Mouse (Mus musculus) testis, adult 2 months (tissue): Measurements from ENCODE around the gene Gadd45a. TPM values are rescaled to one million over a fixed set of nuclear protein-coding genes. Genes with fewer than 3 reads are reported as not detected.

Source experiments
- H3K27ac ChIP-seq: fragments of 200-500 bp; 2 replicates; pipeline ENCODE4 v1.5.1; 2012; ENCODE audit warnings: low read depth, low read length; ENCODE audit not compliant: control insufficient read depth, insufficient read depth
- H3K27me3 ChIP-seq: fragments of 200-500 bp; 2 replicates; pipeline ENCODE4 v1.6.1; 2012; ENCODE audit warnings: mild to moderate bottlenecking, low read length, moderate library complexity; ENCODE audit not compliant: control insufficient read depth, insufficient read depth
- H3K36me3 ChIP-seq: fragments of 200-500 bp; 2 replicates; pipeline ENCODE4 v1.6.1; 2012; ENCODE audit warnings: mild to moderate bottlenecking, low read length; ENCODE audit not compliant: control insufficient read depth, insufficient read depth
- H3K4me1 ChIP-seq: fragments of 200-500 bp; 2 replicates; pipeline ENCODE4 v1.6.1; 2012; ENCODE audit warnings: low read length; ENCODE audit not compliant: control insufficient read depth, insufficient read depth
- H3K4me3 ChIP-seq: fragments of 200-500 bp; 2 replicates; pipeline ENCODE4 v1.5.1; 2012; ENCODE audit warnings: low read depth, mild to moderate bottlenecking, low read length, moderate library complexity, mixed read lengths; ENCODE audit not compliant: control insufficient read depth
- CTCF ChIP-seq: fragments of 200-500 bp; IDR thresholded peaks from 2 replicates; pipeline ENCODE4 v1.5.1; 2012; ENCODE audit warnings: low read depth, mild to moderate bottlenecking, inconsistent platforms, low read length, moderate library complexity; ENCODE audit not compliant: control insufficient read depth, insufficient read depth, insufficient replicate concordance
- POLR2A ChIP-seq: fragments of 200-500 bp; IDR thresholded peaks from 2 replicates; pipeline ENCODE4 v1.6.1; 2012; ENCODE audit warnings: low read depth, mild to moderate bottlenecking, inconsistent platforms, low read length, moderate library complexity; ENCODE audit not compliant: control insufficient read depth
- polyA plus RNA-seq: library from polyadenylated mRNA; depleted of rRNA; stranded (reverse); fragments of >200 nt; gene quantifications from 2 replicates; pipeline ENCODE4 v1.2.3, GENCODE M21; 2012; rRNA removed

Gadd45a gene
- polyA plus RNA-seq, result 4.1 and 4.8 TPM in 2 replicates

DNA sequence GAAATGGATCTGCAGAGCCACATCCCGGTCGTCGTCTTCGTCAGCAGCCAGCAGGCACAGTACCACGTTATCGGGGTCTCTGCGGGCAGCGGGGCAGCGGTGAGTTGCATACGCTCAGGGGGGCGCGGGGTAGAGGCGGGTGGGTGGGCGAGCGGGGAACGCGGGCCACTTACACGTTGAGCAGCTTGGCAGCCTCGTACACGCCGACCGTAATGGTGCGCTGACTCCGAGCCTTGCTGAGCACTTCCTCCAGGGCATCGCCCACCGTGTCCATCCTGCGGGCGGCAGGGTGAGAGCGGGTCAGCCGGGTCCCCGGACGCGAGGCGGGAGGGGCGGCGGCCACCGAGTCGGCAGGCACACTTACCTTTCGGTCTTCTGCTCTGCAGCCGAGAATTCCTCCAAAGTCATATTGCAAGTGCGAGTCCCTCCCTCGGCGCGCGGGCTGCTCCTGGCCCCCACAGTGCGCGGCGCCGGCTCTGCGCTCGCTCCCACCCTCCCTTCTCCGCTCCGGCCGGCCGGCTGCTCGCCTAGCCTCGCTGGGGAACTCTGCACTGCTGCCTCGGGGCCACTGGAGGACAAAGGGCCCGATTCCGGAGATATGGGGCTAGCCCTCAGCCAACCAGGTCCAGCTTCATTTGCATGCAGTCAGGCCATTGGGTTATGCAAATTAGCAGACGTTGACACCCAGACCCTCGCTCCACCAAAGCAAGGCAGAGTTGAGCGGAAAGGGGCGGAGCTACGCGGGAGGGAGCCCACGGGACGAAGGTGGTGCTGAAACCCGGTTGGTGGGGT lies at the start of gene Gadd45a:
Gene Gadd45a, minus strand, starts transcription at position 621 of the 792 bp plus-strand sequence.
- TF ChIP-seq CTCF, result no peak
- peak; percentile 95 for TF ChIP-seq POLR2A
- no peaks in the 10 kb centered on the region for H3K36me3 ChIP-seq
- no peaks in the 10 kb centered on the region for H3K27me3 ChIP-seq
- H3K4me1 ChIP-seq, result peaks cover 5% of the 10 kb centered on the region
- no peak within 1 kb of the TSS for H3K27ac ChIP-seq
- H3K4me3 ChIP-seq, result peak within 1 kb of the TSS; percentile 80

DNA sequence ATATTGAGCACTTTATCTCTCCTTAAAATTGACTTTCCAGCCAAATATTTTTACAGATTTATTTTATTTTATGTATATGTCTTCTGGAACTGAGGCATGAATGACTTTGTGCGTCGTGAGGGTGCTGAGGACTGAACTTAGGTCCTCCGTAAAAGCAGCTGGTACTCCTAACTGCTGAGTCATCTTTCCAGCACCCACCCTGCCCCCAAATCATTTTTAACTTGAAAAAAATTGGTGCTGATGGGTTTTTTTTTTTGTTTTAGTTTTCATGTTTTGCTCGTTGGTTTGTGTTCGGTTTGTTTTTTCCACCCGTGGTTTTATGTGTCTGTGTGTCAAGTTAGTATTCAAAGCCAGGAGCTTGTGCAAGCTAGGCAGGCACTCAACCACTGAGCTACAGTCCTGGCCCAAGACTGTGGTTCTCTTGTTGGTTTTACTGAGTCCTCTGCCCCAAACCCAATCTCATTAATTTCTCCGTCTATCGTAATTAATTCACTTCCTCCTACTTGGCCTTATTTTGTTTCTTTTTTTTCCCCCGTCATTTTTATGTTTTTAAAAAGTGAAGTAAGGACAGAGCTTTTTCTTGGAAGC lies 48.7 kb upstream of the Gadd45a start:
- H3K36me3 ChIP-seq, result no peaks in the 10 kb centered on the region
- no peaks in the 10 kb centered on the region for H3K27me3 ChIP-seq
- TF ChIP-seq POLR2A (no peak), CTCF (no peak)
- H3K4me1 ChIP-seq, result no peaks in the 10 kb centered on the region; the same call in 1 of the 2 replicates
- H3K4me3 ChIP-seq, result no peak overlapping the region
- no peak overlapping the region for H3K27ac ChIP-seq

DNA sequence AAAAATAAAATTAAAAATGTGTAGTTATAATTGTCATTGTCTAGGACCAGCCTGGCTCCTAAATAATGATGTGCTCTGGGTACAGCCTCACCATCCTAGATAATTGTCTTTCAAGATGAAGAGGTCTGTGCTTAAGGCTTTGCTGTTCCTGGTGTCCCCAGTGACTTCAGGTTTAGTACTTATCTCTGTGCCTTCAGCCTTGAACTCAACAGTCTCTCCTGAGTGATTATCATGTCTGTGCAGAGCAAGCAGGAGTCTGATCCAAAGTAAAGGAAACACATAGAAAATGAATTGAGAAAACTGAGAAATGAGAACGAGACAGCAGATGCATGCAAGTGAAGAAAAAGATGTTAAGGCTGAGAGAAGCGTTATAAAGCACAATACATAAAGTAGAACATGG lies 47.2 kb upstream of the Gadd45a start:
- TF ChIP-seq POLR2A, result no peak
- no peak for TF ChIP-seq CTCF
- Histone ChIP-seq H3K4me3 (no peak overlapping the region), H3K4me1 (no peaks in the 10 kb centered on the region; the same call in 1 of the 2 replicates), H3K36me3 (no peaks in the 10 kb centered on the region), H3K27ac (no peak overlapping the region), H3K27me3 (no peaks in the 10 kb centered on the region)

DNA sequence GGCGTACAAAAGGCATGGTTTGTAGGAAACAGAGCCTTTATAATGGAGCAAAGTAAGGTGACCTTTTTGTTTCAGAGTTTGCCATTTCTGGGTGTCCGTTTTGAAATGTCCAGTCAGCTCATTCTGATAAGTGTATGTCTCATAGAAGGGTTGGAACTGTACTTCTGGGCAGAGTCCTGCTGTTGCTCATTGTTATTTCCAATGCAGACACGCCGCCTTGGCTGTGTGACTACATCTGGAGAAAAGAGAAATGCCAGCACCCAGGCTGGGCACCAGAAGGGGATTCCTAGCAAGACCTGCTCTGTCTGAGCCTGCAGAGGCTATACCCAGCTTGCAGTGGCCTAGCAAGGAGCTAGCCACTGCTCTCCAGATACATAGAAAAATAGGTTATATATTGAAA lies 43.9 kb upstream of the Gadd45a start:
- Histone ChIP-seq H3K27ac (no peak overlapping the region), H3K27me3 (no peaks in the 10 kb centered on the region), H3K36me3 (no peaks in the 10 kb centered on the region), H3K4me1 (no peaks in the 10 kb centered on the region), H3K4me3 (no peak overlapping the region)
- TF ChIP-seq CTCF (no peak), POLR2A (no peak)

DNA sequence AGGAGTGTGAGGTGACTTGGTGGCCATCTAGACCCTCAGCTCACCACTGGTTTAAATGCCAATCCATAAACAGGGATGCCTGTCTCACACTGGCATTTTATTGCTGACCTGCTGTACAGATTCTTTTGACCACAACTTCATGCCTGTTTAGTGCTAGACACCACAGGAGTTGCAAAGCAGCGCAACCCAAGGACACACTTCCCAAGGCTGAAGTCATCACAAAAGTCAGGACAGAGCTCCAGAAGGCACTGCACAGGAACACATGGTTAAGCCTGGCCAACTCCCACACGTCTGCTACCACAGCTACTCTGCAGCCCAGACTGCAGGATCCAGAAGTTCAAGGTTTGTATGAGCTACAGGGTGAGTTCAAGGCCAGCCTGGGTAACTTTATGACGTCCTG lies 40.8 kb upstream of the Gadd45a start:
- H3K27ac ChIP-seq, result no peak overlapping the region
- no peaks in the 10 kb centered on the region for H3K4me1 ChIP-seq
- no peaks in the 10 kb centered on the region for H3K27me3 ChIP-seq
- H3K4me3 ChIP-seq, result no peak overlapping the region
- no peak for TF ChIP-seq POLR2A
- no peak for TF ChIP-seq CTCF
- H3K36me3 ChIP-seq, result no peaks in the 10 kb centered on the region

DNA sequence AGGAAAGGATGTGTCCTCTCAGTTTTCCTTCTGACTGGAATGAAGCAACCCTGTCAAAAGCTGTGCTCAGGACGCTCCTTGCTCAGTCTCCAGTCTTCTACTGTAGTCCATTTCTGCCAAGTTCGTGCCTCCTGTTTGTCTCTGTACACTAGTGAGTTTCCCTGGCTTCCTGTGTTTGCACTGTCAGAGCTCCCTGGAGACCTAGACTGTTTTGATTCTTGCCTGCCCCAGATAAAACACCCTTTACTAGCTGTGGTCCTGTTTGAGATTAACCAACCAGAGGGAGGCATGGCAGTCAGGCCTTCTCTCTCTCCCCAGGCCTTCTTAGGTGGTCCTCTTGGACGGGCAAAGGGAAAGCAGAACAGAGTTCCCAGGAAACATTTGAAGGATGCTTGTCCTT lies 40.2 kb upstream of the Gadd45a start:
- H3K4me1 ChIP-seq, result no peaks in the 10 kb centered on the region
- H3K36me3 ChIP-seq, result no peaks in the 10 kb centered on the region
- no peaks in the 10 kb centered on the region for H3K27me3 ChIP-seq
- no peak overlapping the region for H3K4me3 ChIP-seq
- H3K27ac ChIP-seq, result no peak overlapping the region
- no peak for TF ChIP-seq POLR2A
- no peak for TF ChIP-seq CTCF

DNA sequence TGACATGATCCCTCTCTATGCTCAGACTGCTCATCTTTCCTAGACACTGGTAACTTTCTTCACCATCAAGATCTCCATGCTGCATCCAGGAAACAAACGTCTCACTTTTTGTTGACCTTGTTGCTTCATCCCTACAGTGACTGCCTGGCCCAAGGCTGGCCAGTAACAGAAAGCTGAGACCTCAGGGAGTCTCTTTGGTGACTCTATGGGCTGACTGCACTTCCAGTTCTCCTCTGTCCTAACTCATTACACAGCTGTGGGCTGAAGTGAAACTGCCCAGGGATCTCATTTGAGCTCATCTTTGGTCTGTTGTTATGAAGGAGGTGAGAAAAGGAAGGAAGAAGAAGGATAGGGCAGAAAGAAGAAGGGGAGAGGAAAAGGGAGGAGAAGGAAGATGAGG lies 39.1 kb upstream of the Gadd45a start:
- Histone ChIP-seq H3K36me3 (no peaks in the 10 kb centered on the region), H3K4me1 (no peaks in the 10 kb centered on the region), H3K27me3 (no peaks in the 10 kb centered on the region), H3K27ac (no peak overlapping the region), H3K4me3 (no peak overlapping the region)
- TF ChIP-seq POLR2A (no peak), CTCF (no peak)
